Mouse (Mus musculus): Measurements from ENCODE around the gene Ppia.

GRCm38 (mm10) chr11:6445951-6446350 lies 30.7 kb downstream of the Ppia start:
- TF ChIP-seq CTCF (IDR thresholded peaks at IDR 0.05; ENCODE audit: extremely low read depth, insufficient read length, insufficient replicate concordance, low read depth, low read length) (no peak), POLR2A (IDR thresholded peaks at IDR 0.05; ENCODE audit: low read depth, low read length) (no peak)

Data from small intestine, adult 2 months (tissue).